ENCODE assay signal across 16 mouse cellular contexts in genomic region chr13:112303429-112303828, GRCm38 (mm10).
"Had no signal": no experiment of that assay in that cellular context is flagged by ENCODE, and none has a peak within 500 bp of the region (broad histone marks: within the 10 kb centered on the region; RNA-seq: fewer than 3 reads in every experiment).

No protein-coding gene starts in this region.

- H3K36me3 ChIP-seq: liver, embryonic 13.5 days; stomach, embryonic 15.5 days had no signal

- DNase-seq: kidney, adult 2 months; kidney, postnatal 25 days; layer of hippocampus, adult 9-11 months; liver, embryonic 13.5 days; lung, adult 2 months; lung, postnatal 14 days; midbrain, embryonic 14.5 days; right cerebral cortex, postnatal 25 days; spleen, adult 18-20 months; thymus, postnatal 25 days had no signal

- H3K9ac ChIP-seq: liver, embryonic 13.5 days; stomach, embryonic 15.5 days had no signal

- H3K27me3 ChIP-seq: liver, embryonic 13.5 days; stomach, embryonic 15.5 days had no signal

- H3K4me3 ChIP-seq: layer of hippocampus, adult 2 months; liver, embryonic 13.5 days; megakaryocyte, embryonic 14.5 days; stomach, embryonic 15.5 days had no signal

- H3K27ac ChIP-seq: kidney, postnatal 0 days; layer of hippocampus, adult 2 months; liver, embryonic 13.5 days; stomach, embryonic 15.5 days had no signal

- H3K9me3 ChIP-seq: liver, embryonic 13.5 days; stomach, embryonic 15.5 days had no signal

- H3K4me2 ChIP-seq: liver, embryonic 13.5 days; midbrain, embryonic 11.5 days; stomach, embryonic 15.5 days had no signal

- ATAC-seq: intestine, embryonic 16.5 days had no signal

- H3K4me1 ChIP-seq: liver, embryonic 13.5 days; megakaryocyte, embryonic 14.5 days; stomach, embryonic 15.5 days had no signal
